Mouse (Mus musculus): ENCODE results near the gene Lmo7.

The Lmo7 gene

DNA sequence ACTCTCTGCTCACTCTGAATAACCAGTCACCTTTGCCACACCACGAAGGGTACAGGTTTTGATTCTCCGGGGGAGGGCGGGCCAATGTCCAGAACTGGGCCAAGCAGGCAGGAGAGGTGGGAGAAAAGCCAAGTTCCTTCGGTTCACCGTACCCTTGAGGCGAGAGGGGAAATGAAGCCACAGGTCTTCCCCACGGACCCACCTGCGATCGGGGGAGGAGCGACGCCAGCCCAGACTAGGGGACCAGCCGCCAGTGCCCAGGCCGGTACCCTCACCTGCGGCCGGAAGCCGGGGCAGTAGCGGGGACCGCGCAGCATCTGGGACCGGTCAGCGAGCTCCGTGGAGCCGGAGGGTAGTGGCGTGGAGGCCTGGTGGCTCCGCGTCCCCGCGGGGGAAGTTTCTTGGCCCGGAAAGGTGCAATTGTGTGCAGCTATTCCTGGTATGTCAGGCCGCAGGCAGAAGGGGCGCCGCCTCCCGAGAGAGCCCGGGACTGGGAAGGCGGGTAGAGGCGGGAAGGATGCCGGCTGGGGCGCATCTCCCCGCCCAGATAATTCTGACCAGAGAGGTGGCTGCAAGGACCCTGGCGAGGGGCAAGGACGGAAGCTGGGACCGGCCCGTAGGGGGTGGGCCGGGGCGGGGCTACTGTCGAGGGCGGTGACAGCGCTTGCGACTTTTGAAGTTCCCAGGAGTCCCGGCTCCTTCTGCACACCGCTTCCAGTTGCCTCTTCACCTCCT lies at the start of gene Lmo7, which contains the start of gene Gm9922:
Gene Lmo7, plus strand, starts transcription at position 721 of the 735 bp plus-strand sequence.
Gene Gm9922, minus strand, starts transcription at position 578 of the 735 bp plus-strand sequence.
- DNase-seq (ENCODE audit: extremely low read depth, low read depth, low spot score): no peak

GRCm38 (mm10) chr14:101687696-101688095 lies 42.1 kb upstream of the Lmo7 start:
- DNase-seq (ENCODE audit: extremely low read depth, low read depth, low spot score): no peak

- no peak for DNase-seq (ENCODE audit: extremely low read depth, low read depth, low spot score)
Measured at GRCm38 (mm10) chr14:101688406-101688805, 41.4 kb upstream of the Lmo7 start.

DNA sequence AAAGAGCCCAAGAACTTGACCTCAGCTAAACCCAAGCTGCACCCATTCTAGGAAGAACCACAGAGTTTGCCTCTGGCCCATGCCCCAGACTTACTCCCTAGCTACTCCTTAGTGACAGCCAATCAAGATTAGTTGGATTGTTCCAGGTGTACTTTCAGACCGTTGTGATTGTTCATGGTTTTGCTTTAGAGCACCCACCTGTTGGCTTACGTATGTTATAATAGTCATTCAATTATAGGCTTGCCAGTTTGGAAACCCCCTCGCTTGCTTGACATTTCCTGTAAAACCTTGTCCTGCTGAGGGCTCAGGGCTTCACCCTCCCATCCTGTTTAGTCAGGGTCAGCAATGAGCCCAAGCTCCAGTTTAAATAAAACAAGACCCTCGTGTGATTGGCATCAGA lies 25.3 kb upstream of the Lmo7 start:
- no peak for DNase-seq (ENCODE audit: extremely low read depth, low read depth, low spot score)

- no peak for DNase-seq (ENCODE audit: extremely low read depth, low read depth, low spot score)
Measured at GRCm38 (mm10) chr14:101707088-101707487, 22.7 kb upstream of the Lmo7 start.

DNA sequence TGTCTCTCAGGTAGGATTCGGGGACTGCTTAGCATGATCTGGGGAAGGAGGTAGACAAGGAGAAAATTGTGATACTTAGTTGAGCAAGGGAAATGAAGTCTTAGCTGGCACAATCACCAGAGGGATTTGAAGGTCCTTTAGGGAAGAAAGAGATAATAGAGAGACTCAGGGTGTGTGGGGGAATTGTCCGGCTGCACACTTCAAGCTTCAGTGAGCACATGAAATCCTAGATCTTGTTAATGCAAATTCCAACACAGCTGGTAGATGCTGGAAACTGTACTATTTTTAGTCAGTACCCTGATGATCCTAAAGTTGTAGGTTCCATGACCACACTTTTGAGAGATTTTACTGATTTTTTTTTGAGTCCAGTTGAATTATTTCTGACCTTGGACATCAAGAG lies 15.3 kb upstream of the Lmo7 start:
- no peak for DNase-seq (ENCODE audit: extremely low read depth, low read depth, low spot score)

DNA sequence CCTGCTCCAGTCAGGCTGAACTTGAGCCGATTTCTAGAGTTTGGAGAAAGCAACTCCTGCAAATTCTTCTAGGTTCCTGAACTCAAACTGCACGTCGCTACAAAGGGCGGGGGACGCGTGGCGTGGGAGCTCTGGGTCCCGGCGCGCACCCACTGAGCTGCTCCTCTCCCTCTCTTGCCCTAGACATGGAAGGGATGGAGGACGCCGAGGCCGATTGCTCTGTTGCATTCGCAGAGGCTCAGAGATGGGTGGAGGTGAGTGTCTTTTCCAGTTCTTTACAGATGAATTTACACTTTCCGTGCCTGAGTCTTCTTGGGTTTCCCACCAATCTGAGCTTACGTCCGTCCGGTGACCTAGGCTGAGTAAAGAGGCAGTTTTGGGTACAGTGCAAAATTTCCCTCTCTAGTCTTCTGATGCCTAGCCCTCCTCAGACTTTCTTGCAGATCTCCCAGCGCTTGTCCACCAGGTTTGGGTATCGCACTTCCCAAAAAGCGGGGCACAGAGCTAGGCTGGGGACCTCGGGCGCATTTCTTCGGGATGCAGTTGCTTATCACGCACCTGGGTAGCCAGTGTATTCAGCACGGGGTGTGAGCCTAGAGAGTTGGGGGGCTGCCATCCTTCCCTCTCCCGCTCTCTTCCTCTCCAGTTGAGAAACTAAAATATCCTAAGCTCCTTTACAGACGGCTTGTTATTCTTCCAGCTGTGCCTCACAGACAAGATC lies 375 bp downstream of the Lmo7 start:
- no peak for DNase-seq (ENCODE audit: extremely low read depth, low read depth, low spot score)

DNA sequence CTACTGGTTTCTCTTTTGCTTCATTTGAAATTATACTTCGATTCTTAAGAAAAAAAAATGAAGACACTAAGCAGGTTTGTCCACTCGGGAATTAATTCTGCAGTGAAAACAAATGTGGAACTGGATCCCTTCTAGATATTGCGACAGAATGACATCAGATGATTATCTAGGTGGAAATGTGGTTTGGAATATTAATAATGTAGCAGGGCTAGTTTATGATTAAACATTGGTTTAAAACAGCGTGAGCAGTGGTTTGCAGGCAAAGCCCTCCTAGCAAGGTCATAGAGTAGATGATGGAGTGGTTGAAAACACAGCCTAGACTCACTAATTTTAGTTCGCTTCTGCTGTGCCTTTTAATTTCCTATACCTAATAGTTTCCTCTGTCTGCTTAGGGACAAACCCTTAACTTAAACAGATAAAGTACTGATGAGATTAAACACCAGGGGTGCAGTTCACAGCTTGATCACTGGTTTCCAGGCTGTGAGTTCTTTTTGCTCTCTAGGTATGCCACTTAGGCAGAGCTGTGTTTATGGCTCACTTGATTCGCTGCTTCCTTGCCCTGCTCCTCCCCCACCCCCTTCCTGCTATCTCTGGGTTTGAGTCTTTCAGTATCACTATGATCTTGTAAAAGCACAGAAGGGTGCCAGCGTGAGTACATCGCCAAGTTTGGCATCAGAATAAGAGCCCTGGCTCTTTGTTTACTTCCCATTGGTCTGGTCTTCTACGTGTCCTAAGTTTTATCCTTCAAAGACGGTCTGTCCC lies 4.0 kb downstream of the Lmo7 start:
- no peak for DNase-seq (ENCODE audit: extremely low read depth, low read depth, low spot score)

DNA sequence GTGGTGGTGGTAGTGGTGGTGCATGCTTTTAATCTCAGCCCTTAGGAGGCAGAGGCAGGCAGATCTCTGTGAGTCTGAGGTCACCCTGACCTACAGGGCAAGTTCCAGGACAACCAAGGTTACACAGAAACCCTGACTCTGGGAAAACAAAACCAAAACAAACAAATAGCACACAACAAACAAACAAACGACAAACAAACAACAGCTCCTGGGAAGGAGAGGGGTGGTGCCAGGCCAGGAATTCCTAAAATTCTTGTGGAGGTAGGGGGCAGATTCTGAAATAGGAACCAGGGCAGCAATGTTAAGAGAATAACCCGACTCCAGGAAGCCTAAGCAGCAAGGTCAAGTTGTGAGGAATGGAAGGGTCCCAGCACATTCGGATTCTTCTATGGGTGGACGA lies 7.7 kb downstream of the Lmo7 start:
- DNase-seq (ENCODE audit: extremely low read depth, low read depth, low spot score): no peak

DNA sequence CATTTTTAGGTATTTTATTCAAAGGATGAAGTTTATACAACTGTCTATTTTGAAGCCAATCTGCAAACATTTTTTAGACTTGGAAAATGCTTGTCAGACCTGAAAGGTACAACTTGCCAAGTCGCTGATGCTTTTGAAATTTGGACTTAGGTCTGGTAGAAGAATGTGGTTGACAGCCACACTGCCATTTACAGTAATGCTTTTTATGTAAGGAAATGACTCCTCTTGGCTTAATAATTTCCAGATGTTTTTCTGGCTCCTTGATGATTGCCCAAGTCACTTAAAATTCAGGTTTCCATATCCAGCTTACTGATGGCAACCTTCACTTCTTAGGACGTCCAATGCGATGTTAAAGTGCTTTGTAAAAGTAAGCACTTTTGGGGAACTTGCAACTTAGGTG lies 16.9 kb downstream of the Lmo7 start:
- no peak for DNase-seq (ENCODE audit: extremely low read depth, low read depth, low spot score)

DNA sequence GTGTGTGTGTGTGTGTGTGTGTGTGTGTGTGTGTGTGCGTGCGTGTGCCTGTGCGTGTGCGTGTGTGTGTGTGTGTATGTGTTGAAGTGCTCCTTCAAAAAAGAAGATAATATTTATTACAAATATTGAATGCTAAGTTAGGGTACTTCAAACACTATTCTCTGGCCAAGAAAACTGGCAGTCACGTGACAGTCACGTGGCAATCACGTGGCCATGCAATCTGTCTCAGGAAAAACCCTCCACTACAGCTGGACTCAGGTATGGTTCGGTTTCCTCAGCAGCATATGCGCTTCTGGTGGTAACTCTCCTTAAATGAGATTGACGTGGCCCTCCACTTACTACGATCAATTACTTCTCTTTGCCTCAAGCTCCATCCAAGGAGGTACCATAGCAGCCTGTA lies 18.1 kb downstream of the Lmo7 start:
- DNase-seq (ENCODE audit: extremely low read depth, low read depth, low spot score): no peak

DNA sequence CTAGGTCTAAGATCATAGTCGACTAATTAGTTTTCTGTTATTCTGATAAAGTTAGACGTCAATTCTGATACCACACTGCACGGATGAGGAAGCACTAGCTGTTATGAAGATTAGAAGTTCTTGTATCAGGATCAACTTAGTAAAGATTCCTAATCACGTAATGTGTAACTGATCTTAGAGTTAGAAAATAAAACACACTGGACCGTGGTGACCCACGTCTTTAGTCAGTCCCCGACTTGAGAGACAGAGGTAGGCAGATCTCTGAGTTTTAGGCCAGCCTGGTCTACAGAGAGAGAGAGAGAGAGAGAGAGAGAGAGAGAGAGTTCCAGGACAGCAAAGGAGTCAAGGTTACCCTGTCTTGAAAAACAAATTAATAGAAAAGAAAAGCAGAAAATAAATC lies 18.7 kb downstream of the Lmo7 start:
- DNase-seq (ENCODE audit: extremely low read depth, low read depth, low spot score): no peak

DNA sequence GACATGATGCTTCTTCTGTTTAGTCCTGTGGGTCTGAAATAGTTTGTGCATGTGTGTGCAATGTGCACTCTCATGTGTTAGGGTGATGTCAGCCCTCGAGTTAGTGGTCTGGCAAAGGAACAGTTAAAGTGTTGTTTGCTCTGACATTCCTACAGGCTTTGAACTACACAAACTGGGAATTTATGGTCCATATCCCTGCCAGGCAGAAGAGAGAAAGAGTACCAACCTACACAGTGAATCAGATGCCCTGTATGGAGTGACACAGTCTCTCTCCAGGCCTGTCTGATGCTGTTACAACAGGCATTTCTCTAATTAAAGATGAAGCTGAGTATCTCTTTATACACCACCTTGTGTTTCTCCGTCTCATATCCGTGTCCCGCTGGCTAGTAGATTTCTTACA lies 21.2 kb downstream of the Lmo7 start:
- DNase-seq (ENCODE audit: extremely low read depth, low read depth, low spot score): no peak

GRCm38 (mm10) chr14:101755425-101755824 lies 25.7 kb downstream of the Lmo7 start:
- DNase-seq (ENCODE audit: extremely low read depth, low read depth, low spot score): no peak

- DNase-seq (ENCODE audit: extremely low read depth, low read depth, low spot score): no peak
Measured at GRCm38 (mm10) chr14:101762267-101762666, 32.5 kb downstream of the Lmo7 start.

DNA sequence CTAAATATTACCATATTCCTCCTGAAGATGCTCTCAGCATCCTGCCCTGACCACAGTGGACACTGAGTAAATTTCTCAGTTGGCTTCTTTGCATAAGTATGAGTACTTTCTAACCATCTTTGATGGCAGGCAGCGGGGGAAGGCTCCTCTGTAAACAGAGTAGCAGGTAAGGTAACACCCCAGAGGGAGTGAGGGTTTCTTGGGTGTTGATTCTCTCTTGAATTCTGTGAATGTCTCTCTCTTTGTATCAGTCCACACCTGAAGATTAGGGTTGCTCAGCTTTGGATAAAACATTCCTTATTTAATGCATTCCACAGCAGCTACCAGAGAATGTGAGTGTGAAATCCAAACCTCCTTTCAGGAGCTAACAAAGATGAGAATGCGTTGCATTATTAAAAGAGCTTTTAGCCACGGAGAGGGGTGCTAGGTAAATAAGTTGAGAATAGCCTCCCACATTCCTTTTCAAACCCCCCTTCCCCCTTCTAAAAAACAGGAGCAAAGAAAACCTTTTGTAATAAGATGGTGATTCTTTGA lies 34.1 kb downstream of the Lmo7 start:
- DNase-seq (ENCODE audit: extremely low read depth, low read depth, low spot score): no peak

GRCm38 (mm10) chr14:101771336-101771735 lies 41.6 kb downstream of the Lmo7 start:
- DNase-seq (ENCODE audit: extremely low read depth, low read depth, low spot score): no peak

DNA sequence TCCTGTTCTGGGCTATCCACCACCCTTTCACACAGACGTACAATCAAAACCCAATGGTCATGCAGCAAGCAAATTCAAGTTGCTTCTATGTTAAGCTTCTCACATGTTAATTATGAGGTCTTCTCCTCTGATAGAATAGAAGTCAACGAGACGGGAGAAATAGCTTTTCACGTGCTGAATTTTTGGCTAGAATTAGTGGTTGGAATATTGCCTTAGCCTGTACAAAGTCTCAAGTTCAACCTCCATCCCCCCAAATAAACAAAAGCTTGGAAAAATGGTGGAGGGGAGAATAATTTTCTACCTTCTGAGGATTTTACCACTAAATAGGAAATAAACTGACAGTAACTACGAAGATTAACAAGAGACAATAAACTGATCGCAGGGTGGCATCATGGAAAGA lies 42.0 kb downstream of the Lmo7 start:
- DNase-seq (ENCODE audit: extremely low read depth, low read depth, low spot score): no peak

- DNase-seq (ENCODE audit: extremely low read depth, low read depth, low spot score): no peak
Measured at GRCm38 (mm10) chr14:101774631-101775030, 44.9 kb downstream of the Lmo7 start.

- DNase-seq (ENCODE audit: extremely low read depth, low read depth, low spot score): no peak
Measured at GRCm38 (mm10) chr14:101776296-101777128, 46.8 kb downstream of the Lmo7 start.

- no peak for DNase-seq (ENCODE audit: extremely low read depth, low read depth, low spot score)
Measured at GRCm38 (mm10) chr14:101777129-101777493, 47.4 kb downstream of the Lmo7 start.

Data from fat pad, adult 2 months (tissue).